Mouse (Mus musculus): ENCODE measurements around the gene Kcnab2.

GRCm38 (mm10) chr4:152398926-152399325, 78.7 kb downstream of the Kcnab2 start:
- no peak for TF ChIP-seq POLR2A (IDR thresholded peaks at IDR 0.05; ENCODE audit: insufficient read depth, low read depth, low read length)
- TF ChIP-seq EP300 (IDR thresholded peaks at IDR 0.05; ENCODE audit: insufficient read depth, low read depth, low read length) = no peak
